Mouse (Mus musculus) ovary, postnatal 10 days (tissue): Measurements from ENCODE around the gene Klhdc8a.
"Not testable (repeated sequence)": the region's sequence is repeated elsewhere in the genome, so short reads cannot be mapped to it uniquely, and the experiment has no call there.

ENCODE experiments used
- DNase-seq: peaks from one replicate; pipeline ENCODE4 v3.0.0; 2022; ENCODE audit warnings: low spot score

Gene Klhdc8a

DNA sequence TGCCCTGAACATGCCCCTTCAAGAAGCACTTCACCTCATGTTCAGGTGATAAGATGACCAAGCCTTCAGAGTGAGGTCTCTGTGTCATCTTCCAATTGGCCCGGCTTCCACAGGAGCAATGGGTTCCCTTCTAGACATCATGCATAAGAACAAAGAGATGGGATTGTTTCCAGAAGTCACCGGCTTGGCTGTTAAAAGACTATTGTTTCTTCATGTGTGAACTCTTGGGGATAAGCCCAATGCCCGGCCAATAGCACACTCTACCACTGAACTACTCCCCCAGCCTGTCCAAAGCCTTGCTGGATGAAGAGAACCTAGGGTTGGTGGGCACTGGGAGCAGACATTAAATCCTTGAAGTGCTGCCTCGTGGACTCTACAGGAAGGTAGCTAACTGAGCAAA is 47.1 kb downstream of the Klhdc8a start:
- no peak for DNase-seq

DNA sequence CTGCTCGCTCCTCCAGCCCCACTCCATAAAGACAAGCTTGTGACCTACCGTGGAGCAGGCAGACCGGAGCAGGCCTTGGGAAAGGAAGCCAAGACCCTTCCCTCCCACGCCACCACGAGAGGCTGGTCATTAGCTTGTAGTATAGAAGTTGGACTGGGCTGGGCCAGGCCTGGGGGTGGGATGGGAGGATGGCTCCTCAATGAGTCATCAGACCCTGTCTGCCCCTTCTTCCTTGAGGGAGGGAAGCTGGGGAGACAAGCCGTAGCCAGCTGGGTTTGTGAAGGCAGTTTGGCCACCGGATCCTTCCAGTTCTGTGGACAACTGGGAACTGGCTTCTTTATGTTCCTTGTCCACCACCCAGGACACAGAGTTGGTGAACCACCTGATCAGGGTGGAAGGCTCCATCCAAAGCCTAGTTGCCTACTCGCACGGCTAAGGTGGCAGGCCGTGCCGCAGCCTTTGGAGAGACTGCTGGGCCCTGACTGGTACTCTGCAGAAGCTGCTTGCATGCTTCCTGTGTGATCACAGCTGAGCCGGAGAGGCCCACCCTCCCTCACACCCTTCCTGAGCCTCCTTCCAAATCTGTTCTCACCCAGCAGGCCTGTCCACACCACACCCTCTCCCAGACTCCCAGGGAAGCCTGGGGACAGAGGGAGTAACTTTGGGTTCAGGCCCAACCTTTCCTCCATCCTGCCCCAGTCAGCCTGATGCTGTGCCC is 47.9 kb downstream of the Klhdc8a start:
- no peak for DNase-seq

DNA sequence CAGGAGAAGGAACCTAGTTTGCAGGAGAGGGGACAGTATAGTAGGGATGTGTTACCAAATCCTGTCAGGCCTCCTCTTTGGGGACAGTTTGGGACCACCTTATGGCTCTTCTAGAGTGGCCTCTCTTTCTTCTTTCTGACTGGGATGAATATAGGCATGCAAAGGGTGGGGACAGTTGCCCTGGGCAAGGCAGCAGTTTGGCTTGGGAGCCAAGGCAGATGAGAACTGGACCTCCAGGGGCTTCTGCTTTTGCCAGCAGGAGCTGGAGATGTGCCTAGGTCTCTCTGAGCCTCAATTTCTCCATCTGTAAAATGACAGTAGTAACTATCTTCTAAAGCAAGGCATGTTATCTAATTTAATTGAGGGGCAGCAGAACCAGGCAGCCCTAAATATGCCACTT is 48.5 kb downstream of the Klhdc8a start:
- DNase-seq: no peak

DNA sequence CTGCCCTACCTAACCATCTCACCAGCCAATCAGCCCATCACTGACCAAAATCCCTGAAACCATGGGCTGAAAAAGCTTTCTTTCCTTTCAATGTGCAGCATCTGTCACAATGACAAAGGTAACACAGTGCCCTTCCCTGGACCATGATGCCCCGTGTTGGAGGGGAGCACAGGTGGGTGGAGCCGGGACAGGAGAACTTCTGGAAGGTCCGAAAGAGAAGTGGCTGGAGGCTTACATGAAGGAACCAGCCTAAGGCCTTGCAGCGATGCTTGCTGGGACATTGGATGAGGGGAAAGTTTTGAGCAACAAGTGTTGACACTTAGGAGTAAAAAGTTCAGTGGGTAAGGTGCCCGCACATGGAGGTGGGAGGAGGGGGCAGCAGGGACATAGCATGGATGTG is 50.0 kb downstream of the Klhdc8a start:
- no peak for DNase-seq

DNA sequence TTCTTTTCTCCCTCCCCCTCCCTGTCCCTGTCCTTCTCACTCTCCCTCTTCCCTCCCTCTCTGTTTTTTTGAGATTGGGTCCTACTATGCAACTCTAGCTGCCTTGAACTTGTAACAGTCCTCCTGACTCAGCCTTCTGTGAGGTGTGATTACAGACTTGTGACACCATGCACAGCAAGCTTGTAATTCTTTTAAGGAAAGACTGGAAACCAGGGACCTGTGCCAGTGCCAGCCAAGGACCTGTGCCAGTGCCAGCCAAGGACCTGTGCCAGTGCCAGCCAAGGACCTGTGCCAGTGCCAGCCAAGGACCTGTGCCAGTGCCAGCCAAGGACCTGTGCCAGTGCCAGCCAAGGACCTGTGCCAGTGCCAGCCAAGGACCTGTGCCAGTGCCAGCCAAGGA is 50.6 kb downstream of the Klhdc8a start:
- not testable (repeated sequence) for DNase-seq

DNA sequence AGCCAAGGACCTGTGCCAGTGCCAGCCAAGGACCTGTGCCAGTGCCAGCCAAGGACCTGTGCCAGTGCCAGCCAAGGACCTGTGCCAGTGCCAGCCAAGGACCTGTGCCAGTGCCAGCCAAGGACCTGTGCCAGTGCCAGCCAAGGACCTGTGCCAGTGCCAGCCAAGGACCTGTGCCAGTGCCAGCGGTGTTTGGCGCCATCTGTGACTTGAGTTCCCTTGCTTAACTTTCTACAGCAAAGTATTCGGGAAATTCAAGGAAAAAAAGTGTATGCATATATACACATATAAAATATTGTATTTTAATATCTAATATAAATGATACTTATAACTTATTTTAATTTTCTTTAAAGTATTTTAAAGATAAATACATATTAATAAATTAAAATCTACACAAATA is 51.2 kb downstream of the Klhdc8a start:
- not testable (repeated sequence) for DNase-seq

DNA sequence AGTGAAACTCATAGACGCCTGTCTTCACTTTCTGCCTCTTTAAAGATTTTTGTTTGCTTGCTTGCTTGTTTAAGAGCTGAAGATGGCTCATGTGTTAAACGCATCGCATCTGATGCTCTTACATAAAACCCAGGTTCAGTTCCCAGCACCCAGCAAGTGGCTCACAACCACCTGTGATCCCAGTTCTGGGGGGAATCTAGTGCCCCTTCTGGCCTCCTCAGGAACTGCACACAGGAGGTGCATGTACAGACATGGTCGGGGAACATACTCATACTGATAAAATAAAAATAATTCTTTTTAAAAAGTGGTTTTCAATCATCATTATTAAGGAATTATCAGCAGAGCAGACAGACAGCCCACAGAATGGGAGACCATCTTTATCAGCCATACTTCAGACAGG is 52.6 kb downstream of the Klhdc8a start:
- no peak for DNase-seq

DNA sequence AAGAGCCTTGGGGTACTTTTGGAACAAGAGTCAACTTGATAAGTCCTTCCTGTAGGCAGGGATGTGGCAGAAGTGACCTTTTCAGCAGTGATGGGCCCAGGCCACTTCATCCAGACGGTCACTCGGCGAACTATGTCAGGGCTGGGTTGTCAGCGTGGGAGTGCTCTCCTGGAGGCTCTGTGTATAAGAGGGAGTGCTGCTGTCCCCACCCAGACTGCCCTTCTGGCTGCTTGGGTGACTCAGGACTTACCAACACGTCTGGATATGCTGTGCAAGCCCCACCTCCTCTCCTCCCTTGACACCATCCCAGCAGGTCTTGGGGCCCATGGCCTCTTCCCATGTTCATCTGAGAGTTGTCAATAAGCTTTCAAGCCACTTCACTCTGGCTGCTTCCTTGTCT is 55.0 kb downstream of the Klhdc8a start:
- DNase-seq: no peak

DNA sequence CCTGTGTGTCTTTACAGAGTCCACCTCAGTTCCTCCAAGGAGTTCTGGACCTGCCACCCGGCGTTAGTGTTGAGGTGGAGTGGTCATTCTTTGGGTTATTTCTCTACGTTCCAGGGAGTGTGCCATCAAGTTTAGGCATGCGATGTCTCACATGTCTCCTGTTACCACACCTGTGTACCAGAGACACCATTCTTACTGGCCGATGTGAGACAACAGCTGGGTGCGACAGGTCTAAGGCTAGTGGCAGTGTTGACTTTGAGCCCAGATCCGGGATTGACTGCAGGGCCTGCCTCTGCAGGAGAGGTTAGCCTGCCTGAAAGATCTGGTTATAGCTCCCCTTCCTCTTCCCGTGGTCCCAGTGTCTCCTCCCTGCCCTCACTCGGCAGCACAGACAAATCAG is 55.8 kb downstream of the Klhdc8a start:
- DNase-seq: no peak

DNA sequence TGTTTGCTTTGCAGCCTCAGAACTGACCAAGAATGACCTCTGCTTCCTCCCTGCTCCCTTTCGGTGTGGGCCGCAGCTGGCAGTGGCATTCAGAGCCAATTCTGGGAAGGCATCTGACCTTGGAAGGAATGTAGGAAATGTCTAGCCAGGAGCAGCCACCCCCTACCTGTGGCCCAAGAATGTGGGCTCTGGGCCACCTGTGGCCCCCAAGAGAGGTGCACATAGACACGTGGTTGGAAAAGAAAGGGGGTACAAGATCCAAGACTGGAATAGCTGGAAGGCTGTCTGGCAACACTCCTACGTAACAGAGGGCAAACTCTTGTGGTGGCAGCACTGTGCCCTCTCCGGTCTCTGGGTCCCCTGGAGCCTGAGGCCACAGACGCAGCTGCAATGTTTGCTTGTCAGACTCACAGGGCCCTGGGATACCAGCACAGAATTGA is 56.8 kb downstream of the Klhdc8a start:
- DNase-seq: no peak

DNA sequence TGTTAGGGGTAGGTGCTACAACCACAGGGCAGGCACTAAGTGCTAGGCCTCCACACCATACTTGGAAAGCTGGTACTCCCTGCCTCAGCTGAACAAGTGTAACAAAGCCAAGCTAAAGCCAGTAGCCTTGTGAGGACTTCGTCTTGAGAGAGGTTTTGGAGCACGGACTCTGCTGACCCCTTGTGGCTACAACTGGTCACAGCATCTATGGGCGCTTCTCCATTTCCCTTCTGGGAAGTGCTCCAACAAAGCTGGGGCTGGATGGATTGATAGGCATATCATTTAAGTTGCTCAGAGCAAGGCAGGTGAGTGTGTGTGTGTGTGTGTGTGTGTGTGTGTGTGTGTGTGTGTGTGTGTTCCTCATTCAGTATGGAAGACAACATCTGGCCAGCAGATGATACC is 57.4 kb downstream of the Klhdc8a start:
- peak; percentile 78 for DNase-seq

DNA sequence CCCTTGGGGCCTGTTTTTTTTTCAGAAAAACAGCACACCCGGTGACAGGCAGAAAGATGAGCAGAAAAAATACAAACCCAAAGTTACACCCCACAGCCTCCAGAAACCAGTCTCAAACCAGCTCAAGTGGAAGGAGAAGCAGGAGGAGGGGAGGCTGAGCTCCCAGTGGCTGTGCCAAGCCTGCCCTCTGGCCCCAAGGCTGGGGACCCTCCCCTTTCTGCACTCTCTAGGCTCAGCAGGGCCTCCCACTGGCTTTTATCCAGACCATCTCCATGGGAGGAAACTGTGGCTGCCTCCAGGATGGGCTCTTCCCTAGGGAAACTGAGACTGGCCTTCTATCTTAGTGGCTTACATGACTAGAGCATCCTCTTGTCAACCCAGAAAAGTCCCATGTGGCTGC is 58.4 kb downstream of the Klhdc8a start:
- DNase-seq: no peak
